Mouse (Mus musculus): ENCODE measurements around the gene Lrrk2.

DNA sequence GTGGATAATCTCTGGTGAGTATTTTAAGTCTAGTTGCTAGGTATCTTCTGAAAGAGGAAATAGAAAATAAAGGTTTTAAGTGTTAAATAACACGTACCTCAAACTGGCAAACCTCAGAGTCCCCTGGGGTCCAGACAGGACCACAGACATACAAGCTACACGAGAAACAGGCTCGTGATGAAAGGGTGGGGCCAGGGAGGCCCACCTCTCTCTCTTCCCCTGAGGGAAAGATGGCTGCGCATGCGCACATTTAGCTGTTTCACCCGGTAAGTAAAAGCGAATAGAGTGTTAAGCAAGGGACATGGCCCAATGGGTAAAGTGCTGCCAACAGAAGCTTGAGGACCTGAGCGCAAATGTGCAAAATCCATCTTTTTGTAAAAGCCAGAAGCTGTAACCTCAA is 38.7 kb upstream of the Lrrk2 start:
- TF ChIP-seq GATA1 (IDR thresholded peaks at IDR 0.05; ENCODE audit: low read length), result no peak
- no peak for TF ChIP-seq TAL1 (IDR thresholded peaks at IDR 0.05; ENCODE audit: low read length)

Measured in erythroblast, embryonic 14.5 days (primary cell).